Mouse (Mus musculus) MEL (cell line): ENCODE data around the gene Pole.

Source experiments
- CTCF ChIP-seq, 3 experiments: IDR thresholded peaks in 2 of 3; conservative IDR thresholded peaks in 1 of 3; 2 replicates each; pipeline ENCODE4 v1.5.1; 2011 to 2012; ENCODE audit warnings: low read length in 3 of 3, low read depth in 2 of 3, mild to moderate bottlenecking in 2 of 3, improper control_type of control experiment in 1 of 3, inconsistent platforms in 1 of 3, mixed read lengths in 1 of 3, moderate library complexity in 1 of 3; ENCODE audit not compliant: control insufficient read depth in 1 of 3, insufficient read depth in 1 of 3, poor library complexity in 1 of 3, severe bottlenecking in 1 of 3
- POLR2A ChIP-seq, 2 experiments: IDR thresholded peaks; 2 replicates each; pipeline ENCODE4 v1.6.1; 2011 to 2012; ENCODE audit warnings: low read length in 2 of 2, mild to moderate bottlenecking in 2 of 2, control low read depth in 1 of 2, improper control_type of control experiment in 1 of 2, low read depth in 1 of 2, moderate library complexity in 1 of 2; ENCODE audit not compliant: control insufficient read depth in 1 of 2, insufficient read depth in 1 of 2, poor library complexity in 1 of 2
- ZMIZ1 ChIP-seq: IDR thresholded peaks from 2 replicates; pipeline ENCODE4 v1.6.1; 2012; ENCODE audit warnings: low read depth, mild to moderate bottlenecking, inconsistent platforms, low read length, improper control_type of control experiment, moderate library complexity

GRCm38 (mm10) chr5:110338792-110339191 lies 52.7 kb downstream of the Pole start:
- no peak for TF ChIP-seq ZMIZ1
- no peak for TF ChIP-seq POLR2A (IDR thresholded peaks at IDR 0.05; ENCODE audit: control insufficient read depth in 1 of 2, insufficient read depth in 1 of 2, low read depth in 1 of 2, low read length in 2 of 2, poor library complexity in 1 of 2)
- no peak for TF ChIP-seq CTCF (IDR thresholded peaks at IDR 0.05 in 2 of 3, conservative IDR thresholded peaks at IDR 0.05 in 1 of 3; ENCODE audit: control insufficient read depth in 1 of 3, insufficient read depth in 1 of 3, low read depth in 2 of 3, low read length in 3 of 3, poor library complexity in 1 of 3, severe bottlenecking in 1 of 3)
